Mouse (Mus musculus): Measurements from ENCODE around the gene Stk38. TPM values are rescaled to one million over a fixed set of nuclear protein-coding genes. Genes with fewer than 3 reads are reported as not detected.

The Stk38 gene
- total and polyA plus RNA-seq, 3 experiments: 29.0 to 56.4 (median 56.0) TPM

GRCm38 (mm10) chr17:28984724-28985420 lies 22.9 kb downstream of the Stk38 start:
- TF ChIP-seq JUN (IDR thresholded peaks at IDR 0.05; ENCODE audit: insufficient read depth, low read depth, low read length) (no peak), JUND (conservative IDR thresholded peaks at IDR 0.05; ENCODE audit: low read depth, low read length) (no peak), BHLHE40 (IDR thresholded peaks at IDR 0.05; ENCODE audit: low read depth, low read length) (no peak), POLR2AphosphoS2 (IDR thresholded peaks at IDR 0.05; ENCODE audit: low read depth, low read length) (no peak), MAFK (IDR thresholded peaks at IDR 0.05; ENCODE audit: insufficient replicate concordance, low read length) (no peak), USF2 (conservative IDR thresholded peaks at IDR 0.05; ENCODE audit: low read depth, low read length) (no peak), NELFE (IDR thresholded peaks at IDR 0.05; ENCODE audit: low read depth, low read length) (no peak), RAD21 (IDR thresholded peaks at IDR 0.05; ENCODE audit: low read depth, low read length) (no peak), MAX (IDR thresholded peaks at IDR 0.05; ENCODE audit: low read length) (no peak), ZKSCAN1 (IDR thresholded peaks at IDR 0.05; ENCODE audit: borderline replicate concordance, low read depth, low read length) (no peak), RCOR1 (conservative IDR thresholded peaks at IDR 0.05; ENCODE audit: low read depth, low read length) (no peak), CTCF (conservative IDR thresholded peaks at IDR 0.05 in 1 of 2, IDR thresholded peaks at IDR 0.05 in 1 of 2; ENCODE audit: low read depth in 2 of 2, low read length in 2 of 2) (no peak), POLR2A (IDR thresholded peaks at IDR 0.05; ENCODE audit: low read depth, low read length) (no peak), PAX5 (IDR thresholded peaks at IDR 0.05; ENCODE audit: low read length) (no peak), MAZ (IDR thresholded peaks at IDR 0.05; ENCODE audit: low read depth, low read length) (no peak), SMC3 (IDR thresholded peaks at IDR 0.05; ENCODE audit: low read depth, low read length) (no peak), MEF2A (IDR thresholded peaks at IDR 0.05; ENCODE audit: borderline replicate concordance, low read depth, low read length) (no peak), IRF4 (IDR thresholded peaks at IDR 0.05; ENCODE audit: low read depth, low read length) (no peak), MYC (IDR thresholded peaks at IDR 0.05; ENCODE audit: low read depth, low read length) (no peak)
- Histone ChIP-seq H3K9me3 (replicated peaks; ENCODE audit: low read length) (no peaks in the 10 kb centered on the region), H3K27ac (ENCODE audit: insufficient read depth, low read depth) (no peak overlapping the region), H3K79me2 (replicated peaks; ENCODE audit: control insufficient read depth, extremely low read depth, insufficient read depth, poor library complexity, severe bottlenecking) (no peaks in the 10 kb centered on the region), H3K4me1 (ENCODE audit: control insufficient read depth in 1 of 2, insufficient read depth in 2 of 2) (peaks cover 0 to 3% of the 10 kb centered on the region in 2 experiments; a peak in 1 of 4 replicates), H3K9ac (ENCODE audit: insufficient read depth, low read depth) (no peak overlapping the region), H3K36me3 (replicated peaks in 1 of 2; ENCODE audit: control insufficient read depth in 1 of 2, insufficient read depth in 1 of 2, low read length in 1 of 2) (peaks cover 62 to 86% of the 10 kb centered on the region in 2 experiments), H3K27me3 (replicated peaks) (no peaks in the 10 kb centered on the region), H3K4me2 (ENCODE audit: insufficient read depth, low read depth, poor library complexity, severe bottlenecking) (no peak overlapping the region), H3K4me3 (replicated peaks in 1 of 3; ENCODE audit: low read depth in 2 of 3, low read length in 2 of 3, poor library complexity in 1 of 3) (no peak overlapping the region)
- dilution Hi-C loops (cut with MboI; ENCODE audit: extremely low pct_ligation_motif_present, extremely low pct_unique_long_range_greater_than_20kb, low sequenced_read_pairs) (no loop called here), in situ Hi-C loops (cut with MboI; ENCODE audit: low pct_ligation_motif_present, low pct_unique_long_range_greater_than_20kb, low sequenced_read_pairs) (no loop called here)
- no peak for DNase-seq (ENCODE audit: extremely low read depth)

DNA sequence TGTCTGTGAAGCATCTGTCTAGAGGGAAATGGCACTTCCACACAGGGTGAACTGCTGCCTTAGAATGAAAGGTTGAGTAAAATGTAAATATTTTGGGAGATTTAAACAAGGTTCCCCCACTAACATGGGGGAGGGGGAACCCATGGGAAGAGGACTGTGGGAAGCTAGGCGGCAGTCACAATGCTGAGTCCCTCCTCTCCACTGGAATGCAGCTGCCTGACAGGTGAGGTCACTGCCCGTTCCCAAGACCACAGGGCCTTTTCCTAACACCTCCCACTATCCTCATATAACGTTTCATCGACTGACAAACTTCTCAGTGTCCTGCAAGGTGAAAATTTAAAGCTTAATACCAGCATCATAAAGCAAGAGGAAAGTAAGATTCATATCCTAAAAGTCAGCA lies 25.2 kb downstream of the Stk38 start:
- DNase-seq (ENCODE audit: extremely low read depth): no peak
- Histone ChIP-seq H3K27ac (ENCODE audit: insufficient read depth, low read depth) (no peak overlapping the region), H3K9ac (ENCODE audit: insufficient read depth, low read depth) (no peak overlapping the region), H3K36me3 (replicated peaks in 1 of 2; ENCODE audit: control insufficient read depth in 1 of 2, insufficient read depth in 1 of 2, low read length in 1 of 2) (peaks cover 66 to 85% of the 10 kb centered on the region in 2 experiments), H3K4me1 (ENCODE audit: control insufficient read depth in 1 of 2, insufficient read depth in 2 of 2) (no peaks in the 10 kb centered on the region), H3K4me2 (ENCODE audit: insufficient read depth, low read depth, poor library complexity, severe bottlenecking) (no peak overlapping the region), H3K27me3 (replicated peaks) (no peaks in the 10 kb centered on the region), H3K9me3 (replicated peaks; ENCODE audit: low read length) (no peaks in the 10 kb centered on the region), H3K4me3 (replicated peaks in 1 of 3; ENCODE audit: low read depth in 2 of 3, low read length in 2 of 3, poor library complexity in 1 of 3) (no peak overlapping the region), H3K79me2 (replicated peaks; ENCODE audit: control insufficient read depth, extremely low read depth, insufficient read depth, poor library complexity, severe bottlenecking) (no peaks in the 10 kb centered on the region)
- in situ Hi-C loops (cut with MboI; ENCODE audit: low pct_ligation_motif_present, low pct_unique_long_range_greater_than_20kb, low sequenced_read_pairs): no loop called here
- dilution Hi-C loops (cut with MboI; ENCODE audit: extremely low pct_ligation_motif_present, extremely low pct_unique_long_range_greater_than_20kb, low sequenced_read_pairs): no loop called here
- TF ChIP-seq EP300 (IDR thresholded peaks at IDR 0.05; ENCODE audit: low read length): no peak
- TF ChIP-seq USF1 (IDR thresholded peaks at IDR 0.05; ENCODE audit: low read depth, low read length): no peak
- no peak for TF ChIP-seq SMC3 (IDR thresholded peaks at IDR 0.05; ENCODE audit: low read depth, low read length)
- TF ChIP-seq POLR2A (IDR thresholded peaks at IDR 0.05; ENCODE audit: low read depth, low read length): no peak
- no peak for TF ChIP-seq MAX (IDR thresholded peaks at IDR 0.05; ENCODE audit: low read length)
- no peak for TF ChIP-seq TCF12 (IDR thresholded peaks at IDR 0.05; ENCODE audit: low read depth, low read length)

All from CH12.LX (cell line).